Mouse (Mus musculus): ENCODE data around the gene Sdhaf4.
"Not testable (repeated sequence)": the region's sequence is repeated elsewhere in the genome, so short reads cannot be mapped to it uniquely, and the experiment has no call there.

Gene Sdhaf4

GRCm38 (mm10) chr1:24005070-24005804 lies at the start of gene Sdhaf4:
Gene Sdhaf4 (minus strand): TSS chr1:24005656.
- in situ Hi-C loops (cut with MboI) = loop anchor here (25.0 kb wide), 2 partner anchors 93 to 293 kb away; partner anchors contain the start of gene Smap1

GRCm38 (mm10) chr1:24046730-24047510 lies 41.5 kb upstream of the Sdhaf4 start:
- in situ Hi-C loops (cut with MboI) = no loop called here

GRCm38 (mm10) chr1:24045627-24046026 lies 40.2 kb upstream of the Sdhaf4 start:
- in situ Hi-C loops (cut with MboI) = no loop called here

GRCm38 (mm10) chr1:24043007-24043406 lies 37.6 kb upstream of the Sdhaf4 start:
- in situ Hi-C loops (cut with MboI) = no loop called here

GRCm38 (mm10) chr1:24033759-24034423 lies 28.4 kb upstream of the Sdhaf4 start:
- in situ Hi-C loops (cut with MboI) = no loop called here

- in situ Hi-C loops (cut with MboI) = loop anchor here (25.0 kb wide), 2 partner anchors 99 to 299 kb away; partner anchors contain the start of gene Smap1
Measured at GRCm38 (mm10) chr1:24010821-24011220, 5.4 kb upstream of the Sdhaf4 start.

- in situ Hi-C loops (cut with MboI) = loop anchor here (25.0 kb wide), 2 partner anchors 98 to 298 kb away; partner anchors contain the start of gene Smap1
Measured at GRCm38 (mm10) chr1:24010016-24010415, 4.6 kb upstream of the Sdhaf4 start.

- in situ Hi-C loops (cut with MboI) = loop anchor here (25.0 kb wide), 2 partner anchors 95 to 295 kb away; partner anchors contain the start of gene Smap1
Measured at GRCm38 (mm10) chr1:24007621-24008020, 2.2 kb upstream of the Sdhaf4 start.

- in situ Hi-C loops (cut with MboI) = no loop called here
Measured at GRCm38 (mm10) chr1:23999318-23999717, 6.1 kb downstream of the Sdhaf4 start.

GRCm38 (mm10) chr1:23998866-23999265 lies 6.6 kb downstream of the Sdhaf4 start:
- in situ Hi-C loops (cut with MboI) = no loop called here

- in situ Hi-C loops (cut with MboI) = no loop called here
Measured at GRCm38 (mm10) chr1:23998120-23998810, 7.2 kb downstream of the Sdhaf4 start.

- in situ Hi-C loops (cut with MboI) = no loop called here
Measured at GRCm38 (mm10) chr1:23997493-23997892, 8.0 kb downstream of the Sdhaf4 start.

- in situ Hi-C loops (cut with MboI) = no loop called here
Measured at GRCm38 (mm10) chr1:23995420-23995819, 10.0 kb downstream of the Sdhaf4 start.

GRCm38 (mm10) chr1:23983118-23983517 lies 22.3 kb downstream of the Sdhaf4 start:
- in situ Hi-C loops (cut with MboI) = no loop called here

- in situ Hi-C loops (cut with MboI) = no loop called here
Measured at GRCm38 (mm10) chr1:23978281-23978680, 27.2 kb downstream of the Sdhaf4 start.

- in situ Hi-C loops (cut with MboI) = not testable (repeated sequence)
Measured at GRCm38 (mm10) chr1:23971159-23971558, 34.3 kb downstream of the Sdhaf4 start.

GRCm38 (mm10) chr1:23968027-23968725 lies 37.3 kb downstream of the Sdhaf4 start:
- in situ Hi-C loops (cut with MboI) = no loop called here

GRCm38 (mm10) chr1:23966226-23966625 lies 39.2 kb downstream of the Sdhaf4 start:
- in situ Hi-C loops (cut with MboI) = no loop called here

- in situ Hi-C loops (cut with MboI) = no loop called here
Measured at GRCm38 (mm10) chr1:23959415-23959732, 46.1 kb downstream of the Sdhaf4 start.

- in situ Hi-C loops (cut with MboI) = no loop called here
Measured at GRCm38 (mm10) chr1:23958668-23959414, 46.6 kb downstream of the Sdhaf4 start.
